Mouse (Mus musculus): ENCODE data around the gene Slc5a5.

GRCm38 (mm10) chr8:70833018-70833482, 59.5 kb downstream of the Slc5a5 start:
- TF ChIP-seq CTCF (IDR thresholded peaks at IDR 0.05; ENCODE audit: low read depth) = no peak
- no peak for TF ChIP-seq EP300 (IDR thresholded peaks at IDR 0.05; ENCODE audit: low read depth)
